Mouse (Mus musculus) CD4-positive, CD25-positive, alpha-beta regulatory T cell (primary cell): ENCODE measurements around the gene Arhgap31. TPM values are rescaled to one million over a fixed set of nuclear protein-coding genes. Genes with fewer than 3 reads are reported as not detected.

Experiments used
- polyA plus RNA-seq: library from polyadenylated mRNA; unstranded; fragments of 100-300 nt; shearing (Covaris generic); gene quantifications from one replicate; pipeline ENCODE4 v1.2.1, GENCODE M21; 2017

Arhgap31 gene
- polyA plus RNA-seq = 47.4 TPM

GRCm38 (mm10) chr16:38712581-38713403, at the start of gene Arhgap31:
Arhgap31 (minus strand) TSS chr16:38713274.

GRCm38 (mm10) chr16:38742113-38742658, 29.1 kb upstream of the Arhgap31 start, which contains the start of gene B4galt4:
B4galt4 (plus strand) TSS chr16:38742264.

GRCm38 (mm10) chr16:38558221-38558748, 154.8 kb downstream of the Arhgap31 start, which contains the start of gene Tmem39a:
Tmem39a (plus strand) TSS chr16:38558698.

GRCm38 (mm10) chr16:38549479-38550396, 163.3 kb downstream of the Arhgap31 start, which contains the start of gene Poglut1:
Poglut1 (minus strand) TSS chr16:38550258.

Other genes starting within 250 kb of the Arhgap31 start
- gene Timmdc1, start 190.6 kb downstream of the Arhgap31 start, polyA plus RNA-seq = 7.9 TPM
- gene Poglut1, start 163.0 kb downstream of the Arhgap31 start, polyA plus RNA-seq = 52.8 TPM
- gene Tmem39a, start 154.6 kb downstream of the Arhgap31 start, polyA plus RNA-seq = 45.6 TPM
- 6.3 TPM for gene B4galt4, start 29.0 kb upstream of the Arhgap31 start, polyA plus RNA-seq
- not detected for gene Upk1b, start 87.1 kb upstream of the Arhgap31 start, polyA plus RNA-seq
- gene 4930435E12Rik, start 115.5 kb upstream of the Arhgap31 start, polyA plus RNA-seq = not detected
- not detected for gene Igsf11, start 179.4 kb upstream of the Arhgap31 start, polyA plus RNA-seq